Mouse (Mus musculus): ENCODE measurements around the gene Kcnmb1.

The Kcnmb1 gene

DNA sequence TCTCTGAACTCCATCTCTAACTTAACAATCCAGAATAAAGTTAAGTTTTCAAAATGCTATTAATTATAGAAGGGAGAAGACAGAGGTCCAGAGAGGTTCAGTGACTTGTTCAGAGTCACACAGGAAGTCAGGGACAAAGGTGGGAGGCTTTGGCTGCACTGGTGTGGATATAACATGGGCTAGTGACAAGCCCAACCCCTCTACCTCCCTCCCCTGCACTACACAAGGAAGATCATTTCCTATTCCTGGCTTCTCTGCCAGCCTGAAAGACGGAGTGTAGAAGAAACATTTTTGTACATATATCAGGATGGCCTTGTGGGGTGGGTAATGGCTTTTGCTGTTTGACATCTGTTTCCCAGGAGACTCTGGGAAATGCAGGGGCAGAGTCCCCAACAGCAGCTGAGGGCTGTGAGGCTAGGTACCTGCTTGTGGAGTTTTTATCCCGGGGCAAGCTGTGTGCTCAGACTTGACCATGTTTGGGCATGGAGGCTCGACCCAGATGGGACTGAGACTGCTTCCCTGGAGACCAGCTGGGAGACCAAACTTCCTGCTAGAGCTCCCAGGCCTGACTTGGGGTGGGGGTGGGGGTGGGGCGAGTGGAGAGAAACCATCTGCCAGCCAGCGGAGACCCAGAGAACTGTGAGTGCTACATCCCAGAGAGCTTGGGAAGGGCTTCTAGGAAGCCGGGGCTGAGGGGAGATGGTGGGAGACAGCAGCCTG lies at the start of gene Kcnmb1:
Gene Kcnmb1, plus strand, starts transcription at position 326 of the 720 bp plus-strand sequence.
- peak; percentile 92 for DNase-seq

DNA sequence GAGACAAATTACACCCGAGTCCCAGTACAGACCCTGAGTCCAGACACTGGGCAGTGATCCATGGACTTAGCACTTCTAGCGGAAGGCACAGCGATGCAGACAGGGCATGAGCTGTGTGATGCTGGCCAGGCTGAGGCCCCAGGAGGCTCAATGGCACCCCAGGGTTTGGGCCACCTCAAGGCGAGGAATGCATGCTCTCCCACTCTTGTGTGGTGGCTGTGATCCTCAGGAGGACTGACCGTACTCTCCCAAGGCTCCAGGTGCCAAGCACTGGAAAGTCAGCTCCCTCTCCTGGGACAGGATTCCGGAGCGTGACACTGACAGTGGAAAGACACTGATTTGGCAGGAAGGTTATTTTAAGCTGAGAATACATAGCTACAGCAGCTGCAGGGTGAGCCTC lies 49.8 kb upstream of the Kcnmb1 start:
- peak; percentile 88 for DNase-seq

DNA sequence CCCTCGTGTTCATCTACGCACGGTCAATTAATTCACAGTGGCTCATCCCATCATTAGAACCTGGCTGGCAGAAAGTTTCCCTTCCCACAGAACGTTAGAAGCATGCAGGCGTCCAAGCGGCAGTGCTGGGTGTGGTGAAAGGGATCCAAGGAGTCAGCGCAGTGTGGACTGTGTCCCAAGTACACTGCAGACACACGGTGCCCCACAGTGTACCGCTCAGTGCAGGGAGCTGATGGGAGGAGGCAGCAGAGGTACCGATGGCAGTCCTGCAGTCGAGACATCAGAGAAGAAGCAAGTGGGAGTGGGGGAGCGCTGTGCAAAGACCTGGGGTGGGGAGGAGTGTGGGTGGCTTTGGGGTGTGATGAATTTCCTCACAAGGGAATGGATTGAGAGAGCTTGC lies 48.6 kb upstream of the Kcnmb1 start:
- peak; percentile 60 for DNase-seq

DNA sequence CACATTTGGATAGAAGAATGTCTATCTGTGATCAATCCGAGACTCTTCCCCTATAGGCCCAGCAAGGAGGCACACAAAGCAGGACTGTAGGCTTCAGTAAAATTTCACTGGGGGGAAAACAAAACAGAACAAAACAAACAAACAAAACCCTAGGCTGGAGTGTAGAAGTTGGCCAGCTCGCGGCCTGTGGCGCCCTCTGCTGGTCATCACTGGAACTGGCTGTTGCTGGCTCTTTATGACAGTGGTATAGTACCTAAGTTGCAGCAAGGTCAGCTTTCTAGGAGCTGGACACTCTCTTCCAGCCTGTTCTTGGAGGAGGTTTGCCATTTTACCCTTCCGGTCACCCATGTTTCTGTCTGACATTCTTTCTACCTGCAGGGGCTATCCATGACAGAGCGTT lies 45.2 kb upstream of the Kcnmb1 start:
- DNase-seq: peak; percentile 73

DNA sequence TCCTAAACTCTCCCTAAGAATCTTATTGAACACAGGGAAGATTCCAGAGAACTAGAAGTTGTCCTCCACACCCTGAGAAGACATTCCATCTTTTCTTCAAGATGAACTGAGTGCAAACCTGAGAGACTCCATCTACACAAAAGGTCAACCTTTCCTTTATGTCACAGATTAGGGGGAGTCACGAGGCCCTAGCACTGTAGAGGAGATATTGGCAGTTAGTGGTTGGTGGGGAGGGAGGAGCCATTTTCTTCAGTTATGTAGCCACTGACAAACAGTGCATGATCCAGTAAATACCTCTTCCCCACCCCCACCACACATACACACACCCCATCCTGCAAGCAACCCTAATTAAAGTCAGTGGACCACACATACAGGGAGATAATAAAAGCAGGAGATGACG lies 44.4 kb upstream of the Kcnmb1 start:
- DNase-seq: peak; percentile 31

DNA sequence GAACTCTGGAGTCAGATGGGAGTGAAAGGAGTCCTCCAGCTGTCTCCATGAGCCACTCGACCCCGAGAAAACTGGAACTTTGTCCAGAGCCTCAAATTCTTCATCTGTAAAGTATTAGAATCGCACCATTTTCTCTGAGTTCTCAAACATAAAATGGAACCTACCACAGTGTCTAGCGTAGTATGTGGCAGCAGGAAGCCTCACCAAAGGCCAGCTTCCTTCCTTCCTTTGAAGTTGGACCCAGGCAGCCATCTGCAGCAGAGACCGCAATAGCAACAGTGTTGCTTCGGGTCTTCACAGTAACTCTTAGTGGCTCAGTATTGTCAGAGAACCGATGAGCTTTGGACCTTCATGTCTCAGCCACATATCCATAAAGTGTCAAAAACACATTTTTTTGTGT lies 43.0 kb upstream of the Kcnmb1 start:
- DNase-seq: peak; percentile 43

DNA sequence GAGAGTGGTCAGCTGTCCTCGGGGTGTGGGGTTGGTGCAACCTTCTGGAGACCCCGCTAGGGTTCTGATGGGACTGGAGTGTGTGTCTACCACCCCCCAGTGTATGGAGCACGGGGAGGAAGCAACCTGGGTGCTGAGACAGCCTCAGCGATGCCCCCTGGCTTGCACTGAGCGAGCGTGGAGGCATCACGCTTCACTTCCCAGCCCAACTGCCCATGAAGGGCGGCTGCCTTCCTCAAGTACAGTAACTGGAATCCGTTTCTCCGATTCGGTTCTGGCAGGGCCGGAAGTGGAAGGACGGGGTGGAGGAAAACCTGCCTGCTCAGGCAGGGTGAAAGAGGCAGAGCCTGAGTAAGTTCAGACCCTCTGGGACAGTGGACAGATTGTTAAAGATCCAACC lies 41.4 kb upstream of the Kcnmb1 start:
- DNase-seq: peak; percentile 30

DNA sequence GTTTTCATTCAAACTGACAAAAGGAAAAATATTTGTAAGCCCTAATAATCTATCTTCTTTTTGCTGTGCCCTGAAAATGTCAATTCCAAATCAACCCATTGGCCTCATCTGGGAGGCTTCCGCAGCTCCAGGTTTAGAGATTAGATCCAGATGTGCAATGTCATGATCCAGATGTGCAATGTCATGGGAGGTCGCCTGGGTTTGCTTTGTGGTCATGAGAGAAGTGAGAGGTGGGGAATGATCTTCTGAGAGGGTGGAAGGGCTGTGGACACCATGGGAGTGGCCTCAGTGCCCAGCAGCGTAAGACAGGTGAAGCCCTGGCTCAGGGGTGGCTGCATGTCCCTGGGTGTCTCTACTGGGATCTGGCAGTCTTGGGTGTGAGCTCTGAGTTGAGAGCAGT lies 39.8 kb upstream of the Kcnmb1 start:
- peak; percentile 62 for DNase-seq

DNA sequence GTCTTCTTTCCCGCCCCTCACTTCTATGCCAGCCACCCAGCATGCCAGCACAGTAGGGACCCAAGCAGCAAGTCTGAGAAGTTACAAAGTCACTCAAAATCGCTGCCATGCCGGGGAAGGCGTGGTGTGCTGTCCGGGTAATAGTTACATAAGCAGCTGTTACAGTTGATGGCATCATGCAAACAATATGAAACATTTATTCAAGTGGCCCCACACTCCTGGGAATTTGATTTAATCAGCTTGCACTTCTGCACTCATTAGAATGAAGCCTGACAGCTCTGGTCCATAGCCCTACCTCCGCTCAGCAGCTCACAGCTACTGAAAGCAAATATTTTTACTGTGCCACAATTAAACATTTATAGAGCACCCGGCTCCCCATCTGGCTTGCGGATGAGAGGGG lies 37.0 kb upstream of the Kcnmb1 start:
- no peak for DNase-seq

DNA sequence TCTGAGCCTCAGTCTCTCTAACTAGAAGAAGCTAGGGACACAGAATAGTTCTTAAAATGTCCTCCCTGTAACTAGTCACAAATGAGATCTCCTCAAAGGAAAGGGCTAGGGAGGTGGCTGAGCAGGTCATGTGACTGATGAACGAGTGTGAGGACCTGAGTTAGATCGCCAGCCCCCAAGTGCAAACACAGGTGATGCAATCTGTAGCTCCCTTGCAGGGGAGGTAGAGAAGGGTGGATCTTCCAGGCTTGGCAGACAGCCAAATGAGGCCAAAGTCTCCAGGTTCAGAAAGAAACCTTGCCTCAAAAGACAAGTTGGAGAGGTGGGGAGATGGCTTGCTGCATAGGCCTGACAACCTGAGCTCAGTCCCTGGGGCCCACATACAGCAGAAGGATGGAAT lies 36.3 kb upstream of the Kcnmb1 start:
- no peak for DNase-seq

DNA sequence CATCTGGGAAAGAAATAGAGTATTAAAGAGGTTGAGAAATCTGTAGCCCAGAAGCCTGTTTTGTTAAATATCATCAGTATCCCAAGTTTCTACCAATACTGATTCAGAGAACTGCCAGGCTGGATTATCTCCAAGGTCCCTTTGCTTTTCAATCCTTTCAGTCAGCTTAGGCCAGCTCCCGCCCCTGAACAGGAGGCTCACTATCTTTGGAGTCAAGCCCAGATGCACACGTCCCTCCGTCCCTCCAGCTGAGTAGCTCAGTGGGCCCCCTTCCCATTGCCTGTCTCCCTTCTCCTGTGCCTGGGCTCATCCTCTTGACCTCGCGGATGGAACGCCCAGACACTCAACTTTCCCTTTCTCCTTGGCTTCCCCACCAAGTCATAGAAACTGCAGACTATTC lies 35.5 kb upstream of the Kcnmb1 start:
- no peak for DNase-seq

DNA sequence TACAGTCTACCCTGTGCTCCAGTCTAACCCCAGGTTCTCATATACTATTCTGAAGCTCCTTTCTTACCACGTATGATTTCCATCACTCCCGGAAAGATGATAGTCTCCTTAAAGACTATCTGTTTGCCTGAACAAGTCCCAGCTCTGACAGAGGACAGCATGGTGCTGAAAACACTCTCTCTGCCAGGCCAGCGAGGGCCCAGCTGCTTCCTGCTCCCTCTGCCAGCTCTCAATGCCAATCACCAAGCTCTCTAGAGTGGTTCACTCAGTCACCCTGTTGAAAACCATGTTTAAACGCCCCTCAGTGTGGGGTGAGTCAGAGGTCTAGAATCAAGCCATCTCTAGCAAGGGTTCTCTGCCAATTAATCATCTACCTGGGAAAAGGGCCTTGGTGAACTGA lies 35.0 kb upstream of the Kcnmb1 start:
- no peak for DNase-seq

DNA sequence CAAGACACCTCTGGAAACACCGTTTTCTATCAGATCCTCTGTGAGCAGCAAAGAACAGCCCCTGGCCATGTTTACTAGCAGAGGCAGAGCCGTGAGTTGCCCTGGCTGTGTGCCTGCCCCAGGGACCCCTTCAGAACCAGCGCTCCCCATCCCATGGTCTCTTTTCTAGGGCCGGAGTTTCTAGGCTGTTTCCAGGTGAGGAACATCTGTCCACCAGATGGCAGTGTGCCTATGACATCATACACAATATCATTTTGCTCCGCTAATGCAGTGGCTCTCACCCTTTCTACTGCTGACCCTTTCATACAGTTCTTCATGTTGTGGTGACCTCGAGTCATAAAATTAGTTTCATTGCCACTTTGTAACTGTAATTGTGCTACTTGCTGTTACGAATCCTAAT lies 34.2 kb upstream of the Kcnmb1 start:
- no peak for DNase-seq

DNA sequence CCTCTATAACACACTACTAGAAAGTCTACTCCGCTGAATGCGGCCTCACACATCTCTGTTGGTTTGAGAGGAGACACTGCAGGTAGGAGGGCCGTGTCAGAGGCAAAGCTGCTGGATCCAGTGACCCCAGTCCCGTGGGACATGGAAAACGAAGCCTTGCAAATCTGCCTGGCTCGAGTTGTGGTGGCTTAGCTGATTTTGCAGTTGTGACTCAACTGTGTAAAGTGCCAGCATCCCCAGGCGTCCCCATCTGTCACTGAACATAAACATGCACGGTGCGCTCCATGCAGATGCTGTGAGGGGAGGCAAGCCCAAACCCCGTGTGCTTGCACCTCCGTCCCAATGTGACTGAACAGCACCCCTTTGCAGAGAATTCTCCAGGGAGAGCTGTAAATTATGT lies 33.4 kb upstream of the Kcnmb1 start:
- DNase-seq: peak; percentile 89

DNA sequence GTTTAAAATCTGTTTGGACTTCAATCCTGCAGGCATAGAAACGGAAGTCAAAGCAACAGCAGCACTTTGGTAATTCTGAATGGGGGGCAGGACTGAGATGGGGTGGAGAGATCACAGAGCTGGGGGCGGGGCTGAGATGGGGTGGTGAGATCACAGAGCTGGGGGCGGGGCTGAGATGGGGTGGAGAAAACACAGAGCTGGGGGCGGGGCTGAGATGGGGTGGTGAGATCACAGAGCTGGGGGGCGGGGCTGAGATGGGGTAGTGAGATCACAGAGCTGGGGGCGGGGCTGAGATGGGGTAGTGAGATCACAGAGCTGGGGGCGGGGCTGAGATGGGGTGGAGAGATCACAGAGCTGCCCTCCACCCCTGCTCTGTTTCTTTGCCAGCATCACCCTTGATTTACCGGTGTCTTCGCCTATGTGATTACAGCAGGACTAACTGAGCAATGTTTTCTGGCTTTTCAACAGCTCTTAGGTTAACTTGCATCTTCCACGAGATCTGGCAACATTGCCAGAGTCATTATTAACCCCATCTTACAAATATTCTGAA lies 30.9 kb upstream of the Kcnmb1 start:
- DNase-seq: peak; percentile 91

DNA sequence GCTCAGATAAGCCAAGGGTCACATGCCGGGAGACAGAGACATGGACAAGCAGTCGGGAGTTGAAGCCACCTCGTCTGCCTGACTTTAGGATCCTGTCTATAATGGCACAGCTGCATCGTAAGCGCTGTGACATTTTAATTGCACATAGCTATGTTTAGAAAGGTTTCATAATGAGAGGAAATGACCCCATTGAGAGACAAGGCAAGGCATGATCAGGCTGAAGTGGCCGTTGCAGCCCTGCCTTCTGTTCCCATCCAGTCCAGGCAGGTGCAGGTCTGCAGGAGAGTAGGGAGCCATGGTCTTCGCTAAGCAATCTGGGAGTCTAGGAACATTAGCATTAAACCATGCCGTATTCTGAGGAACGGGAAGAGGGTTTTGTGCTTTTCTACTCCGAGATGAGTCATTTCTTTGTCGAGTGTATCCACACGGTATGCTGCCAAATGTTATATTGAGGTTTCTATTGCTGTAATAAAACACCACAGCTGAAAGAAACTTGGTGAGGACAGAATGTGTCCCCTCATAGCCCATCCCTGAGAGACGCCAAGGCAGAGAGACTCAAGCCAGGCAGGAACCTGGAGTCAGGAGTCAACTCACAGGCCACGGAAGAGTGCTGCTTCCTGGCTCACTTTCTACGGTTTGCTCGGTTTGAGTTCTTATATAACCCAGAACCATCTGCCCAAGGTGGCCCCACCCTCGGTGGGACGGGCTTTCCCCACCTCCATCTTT lies 30.3 kb upstream of the Kcnmb1 start:
- no peak for DNase-seq

DNA sequence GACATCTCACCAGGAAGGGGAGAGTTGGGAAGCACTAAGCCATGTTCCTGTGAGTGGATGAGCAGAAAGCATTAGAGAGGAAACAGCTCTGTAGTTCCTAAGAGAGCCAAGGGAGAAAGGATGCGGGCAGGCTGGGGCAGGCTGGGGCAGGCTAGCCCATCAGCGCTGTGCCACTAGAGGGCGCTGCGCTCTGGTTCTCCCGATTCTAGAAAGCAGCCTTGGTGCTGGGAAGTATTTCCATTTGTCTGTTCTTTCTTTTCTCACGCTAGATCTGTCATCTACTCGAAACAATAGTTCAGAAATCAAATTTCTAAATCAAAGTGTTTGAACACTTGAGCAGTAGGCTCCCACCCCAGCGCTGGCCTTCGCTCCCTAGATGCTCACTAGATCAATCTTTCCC lies 28.5 kb upstream of the Kcnmb1 start:
- DNase-seq: no peak

DNA sequence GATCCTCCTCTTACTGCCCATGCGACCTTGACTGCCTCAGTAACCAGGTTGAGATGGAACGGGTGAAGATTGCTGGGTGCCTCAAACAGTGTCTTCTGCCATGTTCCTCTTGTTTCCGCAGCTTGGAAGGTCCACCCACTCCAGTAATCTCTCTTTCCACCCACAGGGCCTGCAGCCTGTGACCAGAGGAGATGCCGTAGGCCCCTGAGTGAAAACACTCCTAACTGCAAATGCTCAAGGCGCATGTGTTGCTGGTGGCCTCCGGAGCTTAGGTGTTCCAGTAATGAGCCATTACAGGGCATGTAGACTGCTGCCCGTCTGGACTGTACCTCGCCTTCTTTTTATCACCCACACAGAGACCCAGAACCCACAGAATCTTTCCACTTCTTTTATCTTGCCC lies 25.2 kb upstream of the Kcnmb1 start:
- DNase-seq: no peak

DNA sequence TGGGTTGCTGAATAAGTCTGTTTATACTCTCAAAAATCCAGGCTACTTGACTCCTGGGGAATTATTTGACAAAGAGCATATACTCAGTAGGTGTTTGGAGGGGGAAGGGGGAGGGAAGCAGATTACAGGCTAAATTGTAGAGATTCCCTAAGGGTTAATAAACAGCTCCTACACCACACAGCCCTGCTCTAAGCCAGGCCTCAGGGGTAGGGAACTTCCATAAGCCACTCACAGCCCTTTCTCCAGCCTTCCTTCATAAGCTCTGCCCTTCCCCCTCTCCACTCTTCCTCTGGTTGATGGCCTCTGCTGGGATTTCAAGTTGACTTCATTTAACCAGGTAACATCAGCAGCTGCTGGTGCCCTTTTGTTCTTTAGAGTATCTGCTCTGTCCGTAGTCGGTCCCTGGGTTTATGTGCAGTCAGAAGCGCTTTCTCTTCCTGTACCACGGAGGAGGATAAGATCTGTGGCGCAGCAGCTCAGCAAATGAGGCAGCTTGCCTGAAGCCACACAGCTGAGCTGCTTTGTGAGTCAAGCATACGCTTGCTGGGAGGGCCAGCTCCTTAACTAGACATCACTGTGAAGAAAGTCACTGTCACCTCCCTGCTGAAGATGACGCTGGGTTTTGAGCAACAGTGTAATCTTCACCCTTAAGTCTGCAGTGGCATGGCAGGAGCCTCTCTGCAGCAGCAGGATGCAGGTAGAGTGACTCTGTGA lies 24.1 kb upstream of the Kcnmb1 start:
- no peak for DNase-seq

DNA sequence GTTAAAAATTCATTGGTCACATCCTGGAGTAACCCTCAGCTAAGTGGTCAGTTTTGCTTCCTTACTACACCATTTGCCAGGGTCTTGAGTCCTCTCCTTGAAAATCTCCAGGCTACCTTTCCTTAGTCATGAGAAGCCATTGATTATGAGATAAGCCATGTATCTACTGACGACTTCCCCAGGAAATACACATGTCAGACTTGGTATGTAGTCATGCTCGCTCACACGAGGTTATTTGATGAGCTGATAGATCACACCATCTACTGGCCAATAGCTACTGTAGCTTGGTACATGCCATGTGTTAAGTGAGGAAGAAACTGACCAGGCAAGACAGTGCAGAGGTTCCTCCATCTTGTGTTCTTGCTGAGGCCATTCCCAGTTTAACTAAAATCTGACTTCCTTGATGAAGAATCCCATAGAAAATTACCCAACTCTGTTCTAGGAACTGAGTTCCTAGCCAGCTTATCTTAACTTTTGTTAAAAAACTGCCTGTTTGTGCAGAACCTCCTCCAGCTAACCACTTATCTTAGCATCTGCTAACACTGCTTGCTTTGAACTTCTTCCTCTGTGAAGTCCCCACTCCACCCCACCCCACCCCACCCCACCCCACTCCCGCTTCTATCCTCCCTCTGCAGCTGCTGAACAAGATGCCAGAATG lies 23.2 kb upstream of the Kcnmb1 start:
- no peak for DNase-seq

DNA sequence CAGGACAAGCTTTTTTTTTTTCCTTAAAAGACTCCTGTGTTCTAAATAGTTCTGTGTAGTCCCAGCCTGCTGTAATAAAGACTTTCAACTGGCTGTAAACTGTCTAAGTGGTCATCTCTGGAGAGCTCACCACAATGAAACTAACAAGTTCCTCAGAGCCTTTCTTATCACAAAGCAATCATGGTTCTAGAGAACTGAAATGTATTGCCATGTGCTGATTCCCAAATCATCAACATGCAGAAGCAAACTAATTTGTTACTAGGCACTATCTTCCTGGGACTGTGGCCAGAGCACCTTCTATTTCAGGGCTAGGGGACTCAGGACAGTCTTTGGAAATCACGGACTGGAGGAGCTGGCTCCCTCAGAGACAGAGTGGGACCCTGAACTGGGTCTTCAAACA lies 19.2 kb upstream of the Kcnmb1 start:
- DNase-seq: no peak

DNA sequence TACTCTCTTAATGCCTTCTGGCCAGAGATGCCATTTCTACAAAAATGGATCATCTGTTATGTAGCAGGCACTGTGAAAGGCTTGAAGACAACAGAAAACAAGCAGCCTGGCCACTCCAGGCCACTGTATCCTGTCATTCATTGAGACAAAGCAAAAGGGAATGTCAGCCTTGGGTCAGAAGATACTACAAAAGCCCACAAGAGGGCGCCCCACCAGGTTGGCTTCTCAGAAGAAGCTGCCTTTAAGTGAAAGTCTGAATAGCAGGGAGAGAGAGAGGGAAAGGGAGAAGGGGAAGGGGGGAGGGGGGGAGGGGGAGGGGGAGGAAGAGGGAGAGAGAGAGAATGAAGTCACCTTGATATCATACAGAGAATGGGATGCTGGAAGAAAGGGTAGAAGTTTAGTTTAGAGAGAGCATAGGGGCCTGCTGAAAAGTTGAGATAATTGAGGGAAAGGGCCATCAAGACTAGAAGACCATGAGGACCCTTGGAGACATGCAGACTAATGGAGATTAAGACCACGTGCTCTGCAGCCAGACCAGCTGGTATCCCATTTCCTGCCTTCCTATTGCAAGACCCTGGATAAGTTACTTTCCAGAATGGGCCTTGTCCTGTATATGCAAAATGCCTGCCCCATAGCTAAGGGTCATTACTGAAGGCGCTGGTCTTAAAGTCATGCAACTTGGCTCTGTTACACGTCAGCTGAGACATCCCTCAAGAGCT lies 18.6 kb upstream of the Kcnmb1 start:
- no peak for DNase-seq

Data from heart, adult 11 months (tissue).